Mouse (Mus musculus): ENCODE data around the gene Gm9837. TPM values are rescaled to one million over a fixed set of nuclear protein-coding genes. Genes with fewer than 3 reads are reported as not detected.
"Not testable (repeated sequence)": the region's sequence is repeated elsewhere in the genome, so short reads cannot be mapped to it uniquely, and the experiment has no call there.

Gene Gm9837
- total RNA-seq, 2 experiments from 2014 or later, result not detected

DNA sequence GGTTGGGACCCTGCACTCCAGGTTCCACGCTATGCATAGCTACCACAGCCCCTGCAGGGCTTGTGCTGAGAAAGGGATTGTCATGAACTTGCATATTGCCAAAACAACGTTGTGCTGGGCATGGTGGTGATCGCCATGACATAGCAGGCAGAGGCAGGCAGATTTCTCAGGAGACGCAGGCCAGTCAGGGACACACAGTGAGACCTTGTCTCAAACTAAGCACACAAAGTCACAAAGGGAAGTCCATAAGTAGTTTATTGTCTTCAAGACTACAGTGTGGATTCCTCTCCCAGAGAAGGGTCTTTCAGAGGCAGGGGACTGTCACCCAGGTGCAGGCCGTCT lies 41.6 kb downstream of the Gm9837 start:
- ATAC-seq (replicated peaks; ENCODE audit: low FRiP score, poor library complexity, severe bottlenecking), result no peak

DNA sequence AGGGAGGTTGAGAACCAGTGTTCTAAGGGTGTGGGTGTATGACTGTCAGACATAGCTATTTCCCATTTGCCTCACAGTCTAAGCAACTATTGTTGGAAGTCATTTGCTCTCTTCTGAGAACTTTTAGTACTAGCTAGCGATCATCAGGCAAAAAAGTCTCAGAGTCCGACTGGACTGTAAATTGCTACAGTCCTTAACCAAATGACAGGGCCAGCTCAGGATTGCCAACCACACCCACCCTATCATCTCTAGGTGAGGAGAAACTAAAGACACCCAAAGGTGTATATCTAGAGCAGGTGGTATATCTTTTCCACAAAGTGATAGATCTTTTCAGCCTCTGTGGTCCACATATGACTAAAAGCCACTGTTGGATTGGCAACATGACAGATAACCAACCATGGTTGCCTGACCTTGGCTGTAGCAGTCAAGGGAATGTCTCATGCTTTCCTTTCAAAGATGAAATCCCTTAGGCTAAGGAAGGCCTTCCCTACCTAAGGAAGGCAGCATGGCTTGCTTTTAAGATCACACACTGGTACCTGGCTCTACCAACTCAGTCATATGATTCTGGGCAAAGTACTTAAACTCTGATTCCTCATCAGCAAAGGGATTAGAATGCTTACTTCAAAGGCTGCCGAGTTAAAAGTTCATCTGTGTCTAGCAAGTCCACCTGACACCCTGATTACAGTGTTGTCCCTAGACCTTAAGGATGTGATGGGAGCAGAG lies 42.1 kb downstream of the Gm9837 start:
- no peak for ATAC-seq (replicated peaks; ENCODE audit: low FRiP score, poor library complexity, severe bottlenecking)

DNA sequence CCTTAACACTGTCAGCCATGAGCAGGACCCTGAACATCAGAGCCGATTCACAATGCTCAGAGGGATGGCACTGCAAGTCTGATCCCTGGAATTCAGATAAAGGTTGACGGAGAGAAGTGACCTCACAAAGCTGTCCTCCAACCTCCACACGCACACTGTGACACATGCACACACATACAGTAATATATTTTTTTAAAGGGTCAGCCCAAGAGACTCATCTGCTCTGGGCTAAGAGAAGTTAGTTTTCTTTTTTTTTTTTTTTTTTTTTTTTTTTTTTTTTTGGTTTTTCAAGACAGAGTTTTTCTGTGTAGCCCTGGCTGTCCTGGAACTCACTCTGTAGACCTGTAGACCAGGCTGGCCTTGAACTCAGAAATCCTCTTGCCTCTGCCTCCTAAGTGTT lies 43.4 kb downstream of the Gm9837 start:
- ATAC-seq (replicated peaks; ENCODE audit: low FRiP score, poor library complexity, severe bottlenecking), result not testable (repeated sequence)

DNA sequence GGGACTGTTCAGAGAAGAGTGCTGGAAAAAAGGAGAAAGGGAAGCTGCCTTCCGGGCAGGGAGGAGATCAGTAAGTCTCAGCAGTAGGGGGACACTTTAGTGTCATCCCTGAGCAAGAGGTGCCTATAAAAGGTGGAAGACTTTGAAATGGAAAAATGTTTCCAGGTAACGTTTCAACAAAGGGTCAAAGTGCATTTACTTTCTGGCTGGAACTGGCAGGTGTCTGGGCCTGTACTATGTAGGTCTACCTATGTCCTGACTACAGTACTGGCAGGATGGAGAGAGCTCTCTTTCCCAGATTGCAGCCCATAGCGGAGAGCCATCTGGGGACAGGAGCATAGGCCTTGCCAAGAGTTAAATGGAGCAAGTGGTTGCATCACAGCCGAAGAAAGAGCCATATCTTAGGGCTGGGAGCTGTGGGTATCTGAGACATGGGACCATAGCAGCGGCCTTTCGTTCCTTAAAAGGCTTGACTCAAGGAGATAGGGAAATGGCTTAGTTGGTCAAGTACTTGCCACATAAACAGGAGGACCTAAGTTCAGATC lies 44.5 kb downstream of the Gm9837 start:
- no peak for ATAC-seq (replicated peaks; ENCODE audit: low FRiP score, poor library complexity, severe bottlenecking)

DNA sequence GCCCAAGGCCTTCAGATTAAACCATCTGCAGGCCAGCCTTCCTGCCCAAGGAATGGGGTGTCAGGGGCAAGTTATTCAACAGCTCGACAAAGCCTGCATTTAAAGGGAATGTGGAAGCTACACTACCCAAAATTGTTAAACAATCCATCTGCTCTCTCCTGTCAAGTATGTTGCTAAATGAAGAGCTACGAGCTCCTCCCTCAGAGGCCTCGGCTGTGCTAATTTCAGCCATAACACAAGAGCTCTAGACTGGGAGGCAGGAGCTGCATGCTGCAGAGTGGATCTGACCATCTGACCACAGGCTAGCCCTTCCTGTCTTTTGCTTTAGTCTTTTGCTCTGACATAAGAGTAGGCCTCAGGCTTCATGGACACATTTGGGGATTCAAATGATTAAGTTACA lies 45.0 kb downstream of the Gm9837 start:
- ATAC-seq (replicated peaks; ENCODE audit: low FRiP score, poor library complexity, severe bottlenecking), result no peak

DNA sequence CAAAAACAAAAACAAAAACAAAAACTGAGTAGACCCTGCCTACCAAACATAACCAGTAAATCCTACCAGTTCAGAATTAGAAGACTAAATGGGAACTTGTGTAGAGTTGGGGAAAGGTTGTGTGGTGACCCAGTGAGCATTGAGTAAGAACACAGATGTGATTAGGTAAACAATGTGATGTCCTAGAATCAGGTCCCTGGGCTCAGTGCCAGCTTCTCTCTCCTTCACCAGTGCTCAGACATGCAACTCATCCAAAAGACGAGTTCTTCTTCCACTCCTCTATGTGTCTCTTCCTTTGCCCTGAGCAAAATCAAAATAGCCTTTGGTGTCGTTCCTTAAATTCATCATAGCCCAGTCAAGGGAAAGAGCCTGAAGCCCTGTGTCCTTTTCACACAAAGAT lies 45.5 kb downstream of the Gm9837 start:
- no peak for ATAC-seq (replicated peaks; ENCODE audit: low FRiP score, poor library complexity, severe bottlenecking)

DNA sequence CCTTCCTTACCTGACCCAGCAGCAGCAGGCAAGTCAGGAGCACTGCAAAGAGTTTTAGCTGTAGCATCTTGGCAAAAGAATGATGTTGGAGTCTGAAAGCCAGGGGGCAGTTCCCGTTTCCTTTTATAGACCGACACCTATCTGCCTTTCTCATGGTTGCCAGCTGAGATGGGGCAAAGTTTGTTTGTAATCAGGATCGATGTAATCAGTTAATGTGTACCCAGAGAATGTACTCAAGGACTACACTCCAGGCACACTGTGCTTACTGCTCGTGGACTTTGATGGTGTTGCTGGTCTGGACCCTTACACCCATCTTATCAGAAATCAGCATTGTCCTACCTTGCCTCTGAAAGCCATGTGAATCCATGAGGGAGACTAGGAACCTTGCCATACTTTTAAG lies 47.2 kb downstream of the Gm9837 start, which contains the start of gene Leap2:
Gene Leap2 (minus strand): TSS at position 135 of the 400 bp plus-strand sequence.
- ATAC-seq (replicated peaks; ENCODE audit: low FRiP score, poor library complexity, severe bottlenecking), result no peak

Other genes with a start within 250 kb of the Gm9837 start
- 36.5 and 48.7 TPM in 2 replicates for gene Hspa4, start 170.0 kb downstream of the Gm9837 start, total RNA-seq (2015; ENCODE audit: low replicate concordance)
- 101 and 152 TPM in 2 replicates for gene Hspa4, start 170.0 kb downstream of the Gm9837 start, total RNA-seq (2017; ENCODE audit: low replicate concordance)
- 4.7 and 19.3 TPM in 2 replicates for gene Zcchc10, start 145.8 kb downstream of the Gm9837 start, total RNA-seq (2015; ENCODE audit: low replicate concordance)
- gene Zcchc10, start 145.8 kb downstream of the Gm9837 start, total RNA-seq (2017; ENCODE audit: low replicate concordance), result 0.39 and 4.0 TPM in 2 replicates
- gene Aff4, start 119.6 kb downstream of the Gm9837 start, total RNA-seq (2015; ENCODE audit: low replicate concordance), result 23.9 and 67.4 TPM in 2 replicates
- gene Aff4, start 119.6 kb downstream of the Gm9837 start, total RNA-seq (2017; ENCODE audit: low replicate concordance), result 20.7 and 27.0 TPM in 2 replicates
- not detected in 2 replicates for gene Leap2, start 47.3 kb downstream of the Gm9837 start, total RNA-seq (2015; ENCODE audit: low replicate concordance)
- gene Leap2, start 47.3 kb downstream of the Gm9837 start, total RNA-seq (2017; ENCODE audit: low replicate concordance), result not detected in 2 replicates
- gene Uqcrq, start 39.6 kb downstream of the Gm9837 start, total RNA-seq (2015; ENCODE audit: low replicate concordance), result 79.2 and 113 TPM in 2 replicates
- gene Uqcrq, start 39.6 kb downstream of the Gm9837 start, total RNA-seq (2017; ENCODE audit: low replicate concordance), result 29.4 and 33.0 TPM in 2 replicates
- not detected in 2 replicates for gene Gdf9, start 39.5 kb downstream of the Gm9837 start, total RNA-seq (2015; ENCODE audit: low replicate concordance)
- gene Gdf9, start 39.5 kb downstream of the Gm9837 start, total RNA-seq (2017; ENCODE audit: low replicate concordance), result 0.77 TPM in 1 of 2 replicates, not detected in the other
- gene Gm10447, start 13.4 kb downstream of the Gm9837 start, total RNA-seq (2015; ENCODE audit: low replicate concordance), result not detected in 2 replicates
- not detected in 2 replicates for gene Gm10447, start 13.4 kb downstream of the Gm9837 start, total RNA-seq (2017; ENCODE audit: low replicate concordance)
- gene Shroom1, start 13.3 kb downstream of the Gm9837 start, total RNA-seq (2015; ENCODE audit: low replicate concordance), result not detected in 2 replicates
- not detected in 2 replicates for gene Shroom1, start 13.3 kb downstream of the Gm9837 start, total RNA-seq (2017; ENCODE audit: low replicate concordance)
- gene Gm9945, start 9.7 kb upstream of the Gm9837 start, total RNA-seq (2015; ENCODE audit: low replicate concordance), result 5.8 TPM in 1 of 2 replicates, not detected in the other
- gene Gm9945, start 9.7 kb upstream of the Gm9837 start, total RNA-seq (2017; ENCODE audit: low replicate concordance), result not detected in 2 replicates
- 29.9 and 42.8 TPM in 2 replicates for gene Sowaha, start 9.8 kb upstream of the Gm9837 start, total RNA-seq (2015; ENCODE audit: low replicate concordance)
- 36.8 and 50.7 TPM in 2 replicates for gene Sowaha, start 9.8 kb upstream of the Gm9837 start, total RNA-seq (2017; ENCODE audit: low replicate concordance)
- 143 and 148 TPM in 2 replicates for gene Sept8, start 48.8 kb upstream of the Gm9837 start, total RNA-seq (2015; ENCODE audit: low replicate concordance)
- 101 and 111 TPM in 2 replicates for gene Sept8, start 48.8 kb upstream of the Gm9837 start, total RNA-seq (2017; ENCODE audit: low replicate concordance)
- gene Kif3a, start 96.9 kb upstream of the Gm9837 start, total RNA-seq (2015; ENCODE audit: low replicate concordance), result 1.3 and 10.5 TPM in 2 replicates
- 3.5 and 4.6 TPM in 2 replicates for gene Kif3a, start 96.9 kb upstream of the Gm9837 start, total RNA-seq (2017; ENCODE audit: low replicate concordance)
- 6.8 TPM in 1 of 2 replicates, not detected in the other for gene Il4, start 148.2 kb upstream of the Gm9837 start, total RNA-seq (2015; ENCODE audit: low replicate concordance)
- not detected in 2 replicates for gene Il4, start 148.2 kb upstream of the Gm9837 start, total RNA-seq (2017; ENCODE audit: low replicate concordance)
- not detected in 2 replicates for gene Il13, start 164.2 kb upstream of the Gm9837 start, total RNA-seq (2015; ENCODE audit: low replicate concordance)
- not detected in 2 replicates for gene Il13, start 164.2 kb upstream of the Gm9837 start, total RNA-seq (2017; ENCODE audit: low replicate concordance)
- gene Rad50, start 236.8 kb upstream of the Gm9837 start, total RNA-seq (2015; ENCODE audit: low replicate concordance), result 23.1 and 46.5 TPM in 2 replicates
- 26.7 and 30.7 TPM in 2 replicates for gene Rad50, start 236.8 kb upstream of the Gm9837 start, total RNA-seq (2017; ENCODE audit: low replicate concordance)